Mouse (Mus musculus): ENCODE results near the gene Kdm2a. TPM values are rescaled to one million over a fixed set of nuclear protein-coding genes. Genes with fewer than 3 reads are reported as not detected.
"Not testable (repeated sequence)": the region's sequence is repeated elsewhere in the genome, so short reads cannot be mapped to it uniquely, and the experiment has no call there.

Gene Kdm2a
- total RNA-seq, 1 experiment from 2014 or later, result 205 TPM

GRCm38 (mm10) chr19:4420153-4420910, 22.2 kb upstream of the Kdm2a start:
- ATAC-seq (ENCODE audit: extremely low read depth, insufficient number of reproducible peaks, low FRiP score, poor library complexity, severe bottlenecking), result no peak

GRCm38 (mm10) chr19:4419711-4420110, 21.6 kb upstream of the Kdm2a start:
- ATAC-seq (ENCODE audit: extremely low read depth, insufficient number of reproducible peaks, low FRiP score, poor library complexity, severe bottlenecking), result no peak

DNA sequence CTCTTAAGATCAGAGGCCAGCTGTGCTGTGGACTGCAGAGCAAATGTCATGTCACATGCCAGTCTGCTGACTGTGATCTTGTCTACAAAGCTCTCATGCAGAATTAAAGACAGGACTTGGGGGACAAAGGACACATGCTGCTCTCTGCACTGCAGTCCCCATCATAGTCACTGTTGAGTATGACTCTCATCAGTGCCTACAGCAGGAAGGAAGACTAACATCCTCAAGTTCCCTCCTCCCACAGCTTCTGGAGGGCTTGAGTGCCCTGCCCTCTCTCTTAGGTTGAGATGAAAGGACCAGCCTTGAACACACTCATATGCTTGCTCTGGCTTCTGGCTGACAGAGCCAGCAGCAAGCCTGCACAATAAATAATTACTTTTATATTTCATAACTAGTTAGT, 19.6 kb upstream of the Kdm2a start:
- ATAC-seq (ENCODE audit: extremely low read depth, insufficient number of reproducible peaks, low FRiP score, poor library complexity, severe bottlenecking), result no peak

DNA sequence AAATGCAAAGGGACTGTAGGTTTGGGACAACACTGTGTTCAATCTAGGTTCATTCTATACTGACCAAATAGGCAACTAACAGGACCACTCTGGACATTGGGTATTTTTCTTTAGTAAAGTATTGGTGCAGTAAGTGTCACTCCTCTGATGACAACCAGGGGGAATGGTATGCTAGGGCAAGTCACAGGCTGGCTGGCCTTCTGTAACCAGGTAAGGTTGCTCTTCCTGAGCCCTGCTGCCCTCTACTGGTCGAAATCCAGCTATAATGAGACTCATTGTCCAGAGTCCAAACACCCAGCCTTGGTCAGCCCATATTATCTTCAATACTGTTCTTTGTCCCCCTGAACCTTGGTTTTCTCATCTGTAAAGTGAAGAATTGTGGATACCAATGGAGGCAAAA, 19.1 kb upstream of the Kdm2a start:
- ATAC-seq (ENCODE audit: extremely low read depth, insufficient number of reproducible peaks, low FRiP score, poor library complexity, severe bottlenecking), result peak; percentile 89

DNA sequence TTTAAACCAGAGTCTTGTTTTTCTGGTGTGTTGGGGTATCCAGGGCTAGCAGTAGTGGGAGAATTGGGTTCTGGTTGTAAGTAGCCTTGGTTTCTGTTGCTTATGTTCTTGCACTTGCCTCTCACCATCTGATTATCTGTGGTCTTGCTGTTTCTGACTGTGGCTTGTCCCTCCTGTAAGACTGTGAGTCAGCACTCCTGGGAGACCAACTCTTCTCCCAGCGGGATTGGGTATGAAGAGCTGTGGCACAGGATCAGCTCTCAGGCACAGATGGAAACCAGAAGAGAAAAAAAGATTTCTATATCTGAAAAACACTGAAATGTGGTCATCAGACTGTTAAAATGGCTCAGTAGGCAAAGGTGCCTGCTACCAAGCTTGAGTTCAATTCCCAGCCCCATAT, 16.5 kb upstream of the Kdm2a start:
- no peak for ATAC-seq (ENCODE audit: extremely low read depth, insufficient number of reproducible peaks, low FRiP score, poor library complexity, severe bottlenecking)

DNA sequence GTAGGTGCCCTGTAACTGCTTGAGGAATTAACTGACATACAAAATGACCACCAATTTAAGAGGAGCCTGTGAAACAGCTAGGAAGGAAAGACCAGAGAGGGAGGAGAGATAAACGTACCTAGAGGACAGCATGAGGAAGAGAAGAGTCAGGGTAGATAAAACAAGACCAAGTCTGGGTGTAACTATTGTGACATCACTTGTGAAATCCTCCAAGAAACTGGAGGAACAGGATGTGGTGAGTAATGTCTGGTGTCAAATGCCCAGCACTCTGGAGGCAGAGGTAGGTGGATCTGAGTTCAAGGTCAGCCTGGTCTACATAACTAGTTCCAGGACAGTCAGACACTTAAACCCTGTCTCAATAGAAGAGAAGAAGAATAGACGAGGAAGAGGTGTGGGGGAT, 11.0 kb upstream of the Kdm2a start:
- ATAC-seq (ENCODE audit: extremely low read depth, insufficient number of reproducible peaks, low FRiP score, poor library complexity, severe bottlenecking), result peak; percentile 69; the same call in 1 of the 2 replicates

DNA sequence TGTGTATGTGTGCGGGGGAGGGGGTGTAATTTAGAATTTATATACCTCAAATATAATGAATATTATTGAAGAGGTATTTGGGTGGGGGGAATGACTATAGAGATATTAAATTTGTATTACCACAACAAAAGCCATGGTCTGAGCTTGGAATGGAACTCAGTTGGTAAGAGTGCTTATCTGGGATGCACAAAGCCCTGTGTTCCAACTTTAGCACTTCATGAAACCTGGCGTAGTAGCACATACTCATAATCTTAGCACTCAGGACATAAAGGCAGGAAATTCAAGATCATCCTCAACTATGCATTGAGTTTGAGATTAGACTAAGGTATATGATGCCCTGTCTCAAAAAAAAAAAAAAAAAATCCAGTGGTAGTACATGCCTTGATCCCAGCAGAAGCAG, 6.8 kb upstream of the Kdm2a start:
- no peak for ATAC-seq (ENCODE audit: extremely low read depth, insufficient number of reproducible peaks, low FRiP score, poor library complexity, severe bottlenecking)

GRCm38 (mm10) chr19:4398959-4399358, 874 bp upstream of the Kdm2a start:
- no peak for ATAC-seq (ENCODE audit: extremely low read depth, insufficient number of reproducible peaks, low FRiP score, poor library complexity, severe bottlenecking)

- ATAC-seq (ENCODE audit: extremely low read depth, insufficient number of reproducible peaks, low FRiP score, poor library complexity, severe bottlenecking), result no peak
These were observed 504 bp upstream of the Kdm2a start for GRCm38 (mm10) chr19:4398630-4398948.

- peak; percentile 94 for ATAC-seq (ENCODE audit: extremely low read depth, insufficient number of reproducible peaks, low FRiP score, poor library complexity, severe bottlenecking)
These were observed 887 bp downstream of the Kdm2a start for GRCm38 (mm10) chr19:4396998-4397797.

GRCm38 (mm10) chr19:4396081-4396997, 1.7 kb downstream of the Kdm2a start:
- ATAC-seq (ENCODE audit: extremely low read depth, insufficient number of reproducible peaks, low FRiP score, poor library complexity, severe bottlenecking), result no peak

- no peak for ATAC-seq (ENCODE audit: extremely low read depth, insufficient number of reproducible peaks, low FRiP score, poor library complexity, severe bottlenecking)
These were observed 10.8 kb downstream of the Kdm2a start for GRCm38 (mm10) chr19:4387276-4387675.

GRCm38 (mm10) chr19:4385026-4385425, 13.1 kb downstream of the Kdm2a start:
- no peak for ATAC-seq (ENCODE audit: extremely low read depth, insufficient number of reproducible peaks, low FRiP score, poor library complexity, severe bottlenecking)

DNA sequence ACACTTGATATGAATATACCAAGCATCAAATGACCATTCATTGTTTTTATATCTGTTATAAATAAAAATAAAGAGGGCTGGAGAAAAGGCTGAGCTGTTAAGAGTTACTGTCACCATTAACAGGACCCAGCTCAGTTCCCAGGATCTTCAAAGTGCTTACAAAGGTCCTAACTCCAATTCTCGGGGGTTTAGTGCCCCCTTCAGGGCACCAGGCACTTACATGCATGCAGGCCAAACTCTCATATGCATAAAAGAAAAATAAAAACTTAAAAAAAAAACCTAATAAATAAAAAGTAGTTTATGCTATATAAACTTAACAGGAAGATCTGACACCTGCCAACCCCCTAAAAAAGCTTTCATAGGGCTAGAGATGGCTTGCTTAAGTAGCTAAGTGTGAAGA, 13.8 kb downstream of the Kdm2a start:
- no peak for ATAC-seq (ENCODE audit: extremely low read depth, insufficient number of reproducible peaks, low FRiP score, poor library complexity, severe bottlenecking)

DNA sequence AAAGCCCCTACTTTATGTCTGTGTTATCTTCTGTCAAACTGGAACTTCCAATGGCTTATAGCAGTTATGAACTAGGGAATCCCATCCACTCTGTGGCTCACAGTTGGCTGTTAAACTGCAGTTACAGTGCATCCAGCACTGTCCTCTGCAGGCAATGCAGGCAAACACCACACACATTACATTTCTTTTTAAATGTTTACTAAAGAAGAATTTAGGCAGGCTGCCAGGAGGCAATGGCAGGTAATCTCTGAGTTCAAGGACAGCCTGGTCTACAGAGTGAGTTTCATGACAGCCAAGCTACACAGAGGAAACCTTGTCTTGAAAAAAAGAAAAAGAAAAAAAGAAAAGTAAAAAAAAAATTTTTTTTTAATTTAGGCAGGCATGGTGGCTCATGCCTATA, 14.8 kb downstream of the Kdm2a start:
- no peak for ATAC-seq (ENCODE audit: extremely low read depth, insufficient number of reproducible peaks, low FRiP score, poor library complexity, severe bottlenecking)

GRCm38 (mm10) chr19:4382303-4382702, 15.8 kb downstream of the Kdm2a start:
- ATAC-seq (ENCODE audit: extremely low read depth, insufficient number of reproducible peaks, low FRiP score, poor library complexity, severe bottlenecking), result not testable (repeated sequence)

DNA sequence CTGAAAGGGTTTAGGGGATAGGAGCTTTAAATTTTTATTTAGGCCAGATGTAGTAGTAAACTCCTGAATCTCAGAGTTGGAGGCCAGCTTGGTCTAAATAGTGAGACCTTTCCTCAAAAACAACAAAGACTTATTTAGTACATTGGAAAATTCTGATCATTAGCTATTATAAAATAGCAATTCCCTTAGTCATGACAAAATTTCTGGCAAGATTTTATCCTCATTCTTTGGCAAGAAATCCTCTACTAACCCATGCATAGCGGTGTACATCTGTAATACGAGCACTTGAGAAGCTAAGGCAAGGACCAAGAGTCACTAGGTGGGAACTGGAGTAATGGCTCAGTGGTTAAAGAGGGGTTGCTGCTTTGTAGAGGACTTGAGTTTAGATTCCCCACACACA, 27.4 kb downstream of the Kdm2a start:
- no peak for ATAC-seq (ENCODE audit: extremely low read depth, insufficient number of reproducible peaks, low FRiP score, poor library complexity, severe bottlenecking)

GRCm38 (mm10) chr19:4370254-4370653, 27.8 kb downstream of the Kdm2a start:
- no peak for ATAC-seq (ENCODE audit: extremely low read depth, insufficient number of reproducible peaks, low FRiP score, poor library complexity, severe bottlenecking)

DNA sequence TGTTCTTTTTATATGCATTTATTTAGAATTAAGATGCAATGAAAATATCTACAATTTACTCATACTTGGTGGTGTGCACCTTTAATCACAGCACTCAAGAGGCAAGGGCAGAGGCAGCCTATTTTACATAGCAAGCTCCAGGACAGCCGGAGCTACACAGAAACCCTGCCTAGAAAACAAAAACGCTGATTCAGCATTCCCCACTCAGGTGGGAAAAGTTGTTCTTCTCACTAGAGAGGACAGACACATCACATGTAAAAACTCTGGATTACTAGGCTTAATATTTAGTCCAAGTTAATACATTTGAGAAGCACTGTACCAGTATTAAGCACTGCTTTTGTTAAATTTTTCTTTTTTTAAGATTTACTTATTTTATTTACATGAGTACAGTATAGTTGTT, 48.6 kb downstream of the Kdm2a start:
- ATAC-seq (ENCODE audit: extremely low read depth, insufficient number of reproducible peaks, low FRiP score, poor library complexity, severe bottlenecking), result no peak

Measured in neutrophil, adult 5-6 weeks (primary cell).